ENCODE assay signal across 10 mouse cellular contexts in the genomic region with DNA sequence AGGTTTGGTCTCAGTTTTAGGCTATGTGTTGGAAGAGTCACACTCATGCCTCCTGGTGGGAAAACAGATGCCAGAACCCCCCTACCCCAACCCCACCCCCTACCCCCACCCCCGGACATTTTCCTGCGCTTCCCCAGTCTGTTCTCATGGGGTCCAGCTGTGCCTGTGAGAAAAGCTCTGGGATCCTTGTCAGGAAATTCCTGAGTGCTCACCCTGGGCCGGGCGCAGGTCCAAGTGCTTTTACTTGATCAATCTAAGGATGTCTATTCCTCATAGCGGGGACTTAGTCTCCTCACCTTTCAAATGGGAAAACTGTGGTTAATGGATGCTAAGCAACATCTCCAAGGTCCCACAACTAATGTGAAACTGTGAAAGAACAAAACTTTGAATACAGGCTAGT. TPM values are rescaled to one million over a fixed set of nuclear protein-coding genes. Genes with fewer than 3 reads are reported as not detected.
DNase-seq lines count a peak whose midpoint lies in the region; ATAC-seq and TF ChIP-seq lines count a peak whose summit lies in the region.
"Had no signal": no experiment of that assay in that cellular context is flagged by ENCODE, and none has a peak within 500 bp of the region (broad histone marks: within the 10 kb centered on the region; RNA-seq: fewer than 3 reads in every experiment).

No protein-coding gene starts in this region.

- no peak for DNase-seq in midbrain, embryonic 10.5 days (ENCODE audit: low spot score)
- peak; percentile 28 for DNase-seq in midbrain, postnatal 0 days (ENCODE audit: low spot score)
- DNase-seq in thymus, adult 18-20 months, result no peak
- DNase-seq: spleen, adult 18-20 months had no signal

- no peak for TF ChIP-seq CTCF in midbrain, postnatal 0 days (IDR thresholded peaks at IDR 0.05)

- no peak overlapping the region for H3K27ac ChIP-seq in heart, embryonic 13.5 days (replicated peaks)
- no peak overlapping the region for H3K27ac ChIP-seq in heart, embryonic 11.5 days (ENCODE audit: low read depth, low read length)
- H3K27ac ChIP-seq in midbrain, embryonic 12.5 days (replicated peaks), result peak overlapping the region; percentile 39
- no peak overlapping the region for H3K27ac ChIP-seq in midbrain, embryonic 10.5 days (replicated peaks)
- H3K27ac ChIP-seq in forebrain, embryonic 15.5 days (replicated peaks), result peak overlapping the region; percentile 62
- H3K27ac ChIP-seq in midbrain, postnatal 0 days (ENCODE audit: low read depth, low read length), result no peak overlapping the region
- no peak overlapping the region for H3K27ac ChIP-seq in intestine, embryonic 15.5 days

- H3K4me2 ChIP-seq in heart, embryonic 13.5 days, result peak overlapping the region; percentile 7; the same call in 1 of the 2 replicates
- no peak overlapping the region for H3K4me2 ChIP-seq in heart, embryonic 11.5 days
- no peak overlapping the region for H3K4me2 ChIP-seq in midbrain, embryonic 12.5 days (replicated peaks)
- H3K4me2 ChIP-seq in forebrain, embryonic 15.5 days (replicated peaks), result no peak overlapping the region
- no peak overlapping the region for H3K4me2 ChIP-seq in midbrain, postnatal 0 days (ENCODE audit: low read depth, low read length, poor library complexity, severe bottlenecking)
- no peak overlapping the region for H3K4me2 ChIP-seq in intestine, embryonic 15.5 days (replicated peaks)
- H3K4me2 ChIP-seq: liver, embryonic 11.5 days had no signal

- 15% methylated on average over 5 of the region's 5 CpGs for WGBS in heart, embryonic 13.5 days
- 23% methylated on average over 5 of the region's 5 CpGs for WGBS in heart, embryonic 11.5 days (ENCODE audit: insufficient replicate concordance)
- WGBS in midbrain, embryonic 12.5 days, result 47% methylated on average over 5 of the region's 5 CpGs
- WGBS in midbrain, embryonic 10.5 days, result 51% methylated on average over 5 of the region's 5 CpGs
- WGBS in forebrain, embryonic 15.5 days, result 17% methylated on average over 5 of the region's 5 CpGs
- WGBS in midbrain, postnatal 0 days, result 31% methylated on average over 5 of the region's 5 CpGs
- 26% methylated on average over 5 of the region's 5 CpGs for WGBS in intestine, embryonic 15.5 days

- no peak overlapping the region for H3K4me3 ChIP-seq in heart, embryonic 13.5 days
- no peak overlapping the region for H3K4me3 ChIP-seq in heart, embryonic 11.5 days (ENCODE audit: low read depth, low read length)
- H3K4me3 ChIP-seq in midbrain, embryonic 12.5 days, result no peak overlapping the region
- H3K4me3 ChIP-seq in midbrain, embryonic 10.5 days, result no peak overlapping the region
- no peak overlapping the region for H3K4me3 ChIP-seq in forebrain, embryonic 15.5 days
- H3K4me3 ChIP-seq in midbrain, postnatal 0 days (ENCODE audit: low read depth, low read length), result no peak overlapping the region
- no peak overlapping the region for H3K4me3 ChIP-seq in intestine, embryonic 15.5 days (replicated peaks)

- no peaks in the 10 kb centered on the region for H3K9me3 ChIP-seq in heart, embryonic 13.5 days
- H3K9me3 ChIP-seq in heart, embryonic 11.5 days (replicated peaks; ENCODE audit: control insufficient read depth, low read length), result no peaks in the 10 kb centered on the region
- H3K9me3 ChIP-seq in midbrain, embryonic 12.5 days, result no peaks in the 10 kb centered on the region
- no peaks in the 10 kb centered on the region for H3K9me3 ChIP-seq in midbrain, embryonic 10.5 days (replicated peaks)
- H3K9me3 ChIP-seq in forebrain, embryonic 15.5 days, result no peaks in the 10 kb centered on the region
- no peaks in the 10 kb centered on the region for H3K9me3 ChIP-seq in midbrain, postnatal 0 days (ENCODE audit: low read length)
- H3K9me3 ChIP-seq in intestine, embryonic 15.5 days, result no peaks in the 10 kb centered on the region

- H3K9ac ChIP-seq in heart, embryonic 13.5 days, result no peak overlapping the region
- H3K9ac ChIP-seq in heart, embryonic 11.5 days (ENCODE audit: low read depth, low read length), result no peak overlapping the region
- H3K9ac ChIP-seq in midbrain, embryonic 12.5 days (replicated peaks), result no peak overlapping the region
- H3K9ac ChIP-seq in forebrain, embryonic 15.5 days (replicated peaks), result no peak overlapping the region
- H3K9ac ChIP-seq in midbrain, postnatal 0 days (replicated peaks; ENCODE audit: low read length, poor library complexity, severe bottlenecking), result no peak overlapping the region
- H3K9ac ChIP-seq in intestine, embryonic 15.5 days, result no peak overlapping the region

- peaks cover 13% of the 10 kb centered on the region for H3K4me1 ChIP-seq in heart, embryonic 13.5 days
- H3K4me1 ChIP-seq in heart, embryonic 11.5 days (ENCODE audit: control insufficient read depth, insufficient read depth, low read length), result peaks cover 6% of the 10 kb centered on the region; the same call in 1 of the 2 replicates
- H3K4me1 ChIP-seq in midbrain, embryonic 12.5 days, result 0 out of 2 replicates have a peak, but pooled peaks cover 11% of the 10 kb centered on the region
- H3K4me1 ChIP-seq in midbrain, embryonic 10.5 days, result peaks cover 8% of the 10 kb centered on the region
- H3K4me1 ChIP-seq in forebrain, embryonic 15.5 days, result peaks cover 18% of the 10 kb centered on the region
- no peaks in the 10 kb centered on the region for H3K4me1 ChIP-seq in midbrain, postnatal 0 days (ENCODE audit: insufficient read depth, low read length)
- H3K4me1 ChIP-seq in intestine, embryonic 15.5 days (replicated peaks), result 0 out of 2 replicates have a peak, but pooled peaks cover 6% of the 10 kb centered on the region

- H3K36me3 ChIP-seq in heart, embryonic 13.5 days, result no peaks in the 10 kb centered on the region
- no peaks in the 10 kb centered on the region for H3K36me3 ChIP-seq in heart, embryonic 11.5 days (ENCODE audit: control insufficient read depth, insufficient read depth, low read length)
- no peaks in the 10 kb centered on the region for H3K36me3 ChIP-seq in midbrain, embryonic 12.5 days
- no peaks in the 10 kb centered on the region for H3K36me3 ChIP-seq in midbrain, embryonic 10.5 days
- H3K36me3 ChIP-seq in forebrain, embryonic 15.5 days, result no peaks in the 10 kb centered on the region
- H3K36me3 ChIP-seq in midbrain, postnatal 0 days (ENCODE audit: insufficient read depth, low read length), result no peaks in the 10 kb centered on the region
- H3K36me3 ChIP-seq in intestine, embryonic 15.5 days, result no peaks in the 10 kb centered on the region

- no peaks in the 10 kb centered on the region for H3K27me3 ChIP-seq in heart, embryonic 13.5 days (replicated peaks)
- H3K27me3 ChIP-seq in heart, embryonic 11.5 days (ENCODE audit: control insufficient read depth, insufficient read depth, low read length), result no peaks in the 10 kb centered on the region
- H3K27me3 ChIP-seq in midbrain, embryonic 12.5 days, result no peaks in the 10 kb centered on the region
- no peaks in the 10 kb centered on the region for H3K27me3 ChIP-seq in midbrain, embryonic 10.5 days (ENCODE audit: low read depth, poor library complexity, severe bottlenecking)
- H3K27me3 ChIP-seq in forebrain, embryonic 15.5 days, result no peaks in the 10 kb centered on the region
- H3K27me3 ChIP-seq in midbrain, postnatal 0 days (ENCODE audit: insufficient read depth, low read length), result no peaks in the 10 kb centered on the region
- H3K27me3 ChIP-seq in intestine, embryonic 15.5 days (replicated peaks), result no peaks in the 10 kb centered on the region

- no peak for ATAC-seq in heart, embryonic 13.5 days (ENCODE audit: extremely low read depth, insufficient number of reproducible peaks, low FRiP score, low TSS enrichment)
- ATAC-seq in heart, embryonic 11.5 days (replicated peaks; ENCODE audit: insufficient number of reproducible peaks, low FRiP score, low TSS enrichment), result no peak
- no peak for ATAC-seq in midbrain, embryonic 12.5 days (ENCODE audit: low FRiP score, low read depth)
- ATAC-seq in forebrain, embryonic 15.5 days (replicated peaks), result peak; percentile 57
- no peak for ATAC-seq in midbrain, postnatal 0 days (ENCODE audit: low FRiP score)
- no peak for ATAC-seq in intestine, embryonic 15.5 days

RNA-seq across cellular contexts. Expression of a gene that starts 7.1 kb away (rescaled TPM):
- polyA plus RNA-seq in heart, embryonic 13.5 days (2015; fragmentation: Nextera tagmentation; extraction: Ambion mirVana), result 23.3 TPM in 2 replicates
- 23.8 and 24.1 TPM in 2 replicates for polyA plus RNA-seq in heart, embryonic 11.5 days (2014; fragmentation: Nextera tagmentation; extraction: Ambion mirVana)
- polyA plus RNA-seq in midbrain, embryonic 12.5 days (2016; fragmentation: Nextera tagmentation; extraction: Ambion mirVana), result 27.4 and 30.5 TPM in 2 replicates
- 23.6 and 23.8 TPM in 2 replicates for polyA plus RNA-seq in midbrain, embryonic 10.5 days (2016; fragmentation: Nextera tagmentation; extraction: Ambion mirVana)
- 47.6 and 48.4 TPM in 2 replicates for polyA plus RNA-seq in forebrain, embryonic 15.5 days (2015; fragmentation: Nextera tagmentation; extraction: Ambion mirVana)
- total RNA-seq in midbrain, postnatal 0 days (2014; rRNA removed), result 38.4 and 48.7 TPM in 2 replicates
- polyA plus RNA-seq in midbrain, postnatal 0 days (2015; fragmentation: Nextera tagmentation; extraction: Ambion mirVana), result 40.8 and 41.9 TPM in 2 replicates
- polyA plus RNA-seq in intestine, embryonic 15.5 days (2015; fragmentation: Nextera tagmentation; extraction: Ambion mirVana), result 26.1 and 27.3 TPM in 2 replicates

RNA-seq across cellular contexts. Expression of a gene that starts 25.7 kb away (rescaled TPM):
- 18.8 and 23.1 TPM in 2 replicates for polyA plus RNA-seq in heart, embryonic 13.5 days (2015; fragmentation: Nextera tagmentation; extraction: Ambion mirVana)
- polyA plus RNA-seq in heart, embryonic 11.5 days (2014; fragmentation: Nextera tagmentation; extraction: Ambion mirVana), result 29.7 TPM in 2 replicates
- 17.4 and 19.3 TPM in 2 replicates for polyA plus RNA-seq in midbrain, embryonic 12.5 days (2016; fragmentation: Nextera tagmentation; extraction: Ambion mirVana)
- polyA plus RNA-seq in midbrain, embryonic 10.5 days (2016; fragmentation: Nextera tagmentation; extraction: Ambion mirVana), result 6.4 and 9.5 TPM in 2 replicates
- 9.8 and 11.2 TPM in 2 replicates for polyA plus RNA-seq in forebrain, embryonic 15.5 days (2015; fragmentation: Nextera tagmentation; extraction: Ambion mirVana)
- 31.7 and 35.9 TPM in 2 replicates for total RNA-seq in midbrain, postnatal 0 days (2014; rRNA removed)
- 10.3 and 14.3 TPM in 2 replicates for polyA plus RNA-seq in midbrain, postnatal 0 days (2015; fragmentation: Nextera tagmentation; extraction: Ambion mirVana)
- 8.6 TPM in 2 replicates for polyA plus RNA-seq in intestine, embryonic 15.5 days (2015; fragmentation: Nextera tagmentation; extraction: Ambion mirVana)

Comparison
In these comparisons a context has a peak if more than half of its experiments do, and no peak if none do; other contexts are left out.
1. H3K27ac ChIP-seq: peak in midbrain, embryonic 12.5 days (single experiment) and forebrain, embryonic 15.5 days (single experiment); none in heart, embryonic 13.5 days (single experiment), heart, embryonic 11.5 days (single experiment), midbrain, embryonic 10.5 days (single experiment), midbrain, postnatal 0 days (single experiment) and intestine, embryonic 15.5 days (single experiment).